15 mouse cellular contexts compared by ENCODE assay signal in the genomic region with DNA sequence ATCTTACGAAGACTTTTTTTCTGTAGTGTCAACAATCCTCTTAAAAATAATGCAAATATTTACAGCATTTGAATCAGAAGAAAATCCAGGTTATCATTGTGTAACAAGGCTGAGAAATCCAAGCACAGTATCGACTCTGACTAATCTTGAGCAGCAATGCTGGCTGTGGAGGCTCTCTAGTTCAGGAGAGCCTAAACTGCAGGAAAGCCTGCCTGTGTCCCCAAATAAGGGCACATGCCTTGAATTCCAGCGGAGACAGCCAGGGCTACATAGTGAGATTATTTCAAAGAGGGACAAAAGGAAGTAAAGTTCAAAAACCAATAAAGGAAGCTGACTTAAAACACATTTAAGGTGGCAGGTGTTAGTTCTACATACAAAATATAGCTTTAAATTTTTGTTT.
"Had no signal": no experiment of that assay in that cellular context is flagged by ENCODE, and none has a peak within 500 bp of the region (broad histone marks: within the 10 kb centered on the region; RNA-seq: fewer than 3 reads in every experiment).

No protein-coding gene starts in this region.

- H3K4me1 ChIP-seq: kidney, embryonic 15.5 days; limb, embryonic 13.5 days; neural tube, embryonic 15.5 days had no signal

- H3K4me2 ChIP-seq: kidney, embryonic 15.5 days; limb, embryonic 13.5 days; neural tube, embryonic 15.5 days had no signal

- H3K27me3 ChIP-seq: kidney, embryonic 15.5 days; limb, embryonic 13.5 days; neural tube, embryonic 15.5 days had no signal

- H3K4me3 ChIP-seq: kidney, embryonic 15.5 days; limb, embryonic 13.5 days; midbrain, embryonic 10.5 days; myocyte; neural tube, embryonic 15.5 days had no signal

- DNase-seq: kidney, postnatal 36 days; layer of hippocampus, adult 9-11 months; layer of hippocampus, postnatal 36 days; left cerebral cortex, postnatal 4 days; midbrain, embryonic 14.5 days; right cerebral cortex, adult 18-20 months; right cerebral cortex, postnatal 25 days; thymus, adult 18-20 months; thymus, postnatal 14 days had no signal

- H3K27ac ChIP-seq: kidney, embryonic 15.5 days; limb, embryonic 13.5 days; liver, embryonic 14.5 days; midbrain, embryonic 10.5 days; neural tube, embryonic 15.5 days had no signal

- H3K9ac ChIP-seq: kidney, embryonic 15.5 days; limb, embryonic 13.5 days; liver, embryonic 14.5 days; neural tube, embryonic 15.5 days had no signal

- H3K9me3 ChIP-seq: kidney, embryonic 15.5 days; limb, embryonic 13.5 days; midbrain, embryonic 10.5 days; neural tube, embryonic 15.5 days had no signal
